Mouse (Mus musculus): ENCODE data around the gene Inip. TPM values are rescaled to one million over a fixed set of nuclear protein-coding genes. Genes with fewer than 3 reads are reported as not detected.

Gene Inip
- total RNA-seq (2014; rRNA removed; ENCODE audit: low replicate concordance) (10.3 and 17.3 TPM in 2 replicates), polyA plus RNA-seq (2015; fragmentation: Nextera tagmentation; extraction: Ambion mirVana) (23.6 and 25.2 TPM in 2 replicates)

DNA sequence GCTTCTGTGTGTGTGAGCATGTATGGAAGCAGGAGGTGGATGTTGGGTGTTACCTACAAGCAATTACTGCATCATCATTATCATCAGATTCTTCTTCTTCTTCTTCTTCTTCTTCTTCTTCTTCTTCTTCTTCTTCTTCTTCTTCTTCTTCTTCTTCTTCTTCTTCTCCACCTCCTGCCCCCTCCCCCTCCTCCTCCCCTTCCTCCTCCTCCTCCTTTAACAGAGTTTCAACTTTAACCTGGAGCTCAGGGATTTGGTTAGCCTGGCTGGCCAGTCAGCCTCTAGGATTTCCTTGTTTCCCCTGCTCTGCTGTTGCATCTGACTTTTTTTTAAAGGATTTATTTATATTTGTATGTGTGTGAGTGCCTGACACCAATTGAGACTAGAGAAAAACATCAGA lies at the start of gene Inip:
Gene Inip (minus strand): TSS at position 101 of the 400 bp plus-strand sequence.
- DNase-seq (ENCODE audit: low spot score) (no peak), ATAC-seq (ENCODE audit: insufficient read depth, low read depth) (no peak)
- Histone ChIP-seq H3K4me3 (ENCODE audit: low read depth, low read length) (no peak within 1 kb of the TSS), H3K27me3 (ENCODE audit: control insufficient read depth, insufficient read depth, low read length) (no peaks in the 10 kb centered on the region), H3K9ac (replicated peaks; ENCODE audit: low read depth, low read length) (no peak within 1 kb of the TSS), H3K9me3 (replicated peaks; ENCODE audit: control insufficient read depth, low read length) (no peaks in the 10 kb centered on the region), H3K4me1 (ENCODE audit: control insufficient read depth, insufficient read depth) (no peaks in the 10 kb centered on the region; the same call in 1 of the 2 replicates), H3K27ac (ENCODE audit: low read depth) (no peak within 1 kb of the TSS), H3K36me3 (replicated peaks; ENCODE audit: control insufficient read depth, insufficient read depth, low read length) (no peaks in the 10 kb centered on the region), H3K4me2 (ENCODE audit: low read depth, low read length) (no peak within 1 kb of the TSS)
- TF ChIP-seq CTCF (IDR thresholded peaks at IDR 0.05; ENCODE audit: low read depth) (no peak), EP300 (IDR thresholded peaks at IDR 0.05; ENCODE audit: low read depth) (no peak)

DNA sequence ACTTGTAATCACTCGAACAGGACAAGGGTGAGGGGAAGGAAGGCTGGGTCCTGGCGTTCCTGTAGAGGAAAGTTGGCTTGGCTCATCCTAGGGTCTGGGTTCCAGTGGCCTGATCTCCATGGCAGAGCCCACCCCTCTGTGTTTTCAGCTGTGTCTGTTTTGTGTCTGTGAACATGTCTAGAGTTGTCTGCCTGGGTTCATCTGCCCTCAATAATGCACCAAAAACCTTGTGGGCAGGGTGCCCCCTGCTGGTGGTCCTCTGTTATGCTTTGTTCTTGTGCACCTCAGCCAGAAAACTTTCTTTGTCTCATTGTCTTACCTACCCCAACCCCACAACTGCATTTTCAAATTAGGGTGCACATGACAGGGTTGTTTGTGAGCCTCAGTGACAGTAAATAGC lies 48.8 kb upstream of the Inip start:
- WGBS = 61% methylated on average over 2 of the region's 2 CpGs
- TF ChIP-seq CTCF (IDR thresholded peaks at IDR 0.05; ENCODE audit: low read depth) (peak; percentile 87), EP300 (IDR thresholded peaks at IDR 0.05; ENCODE audit: low read depth) (no peak)
- H3K27ac ChIP-seq (ENCODE audit: low read depth) = no peak overlapping the region

DNA sequence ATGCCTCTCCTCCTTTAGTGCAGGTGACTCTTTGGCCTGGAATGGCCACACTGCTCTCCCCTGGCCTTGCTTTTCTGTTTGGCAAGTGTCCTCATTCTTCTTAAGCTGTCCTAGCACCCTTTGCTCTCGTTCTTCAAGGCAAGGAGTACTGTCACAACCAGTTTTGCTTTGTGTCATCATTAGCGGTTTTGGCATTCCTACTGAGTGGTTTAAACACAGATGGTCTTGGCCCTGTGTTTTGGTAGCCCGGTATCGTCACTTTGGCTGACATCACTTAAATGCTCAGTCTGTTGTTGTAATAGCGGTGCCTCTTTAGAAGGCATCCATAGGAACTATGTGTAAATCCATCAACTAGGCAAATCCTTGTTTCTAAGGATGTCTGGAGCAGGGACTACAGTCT lies 46.1 kb upstream of the Inip start:
- H3K4me2 ChIP-seq (ENCODE audit: low read depth, low read length) = no peak overlapping the region
- peaks cover 3% of the 10 kb centered on the region; the same call in 1 of the 2 replicates for H3K4me1 ChIP-seq (ENCODE audit: control insufficient read depth, insufficient read depth)
- no peak for DNase-seq (ENCODE audit: low spot score)
- H3K36me3 ChIP-seq (replicated peaks; ENCODE audit: control insufficient read depth, insufficient read depth, low read length) = no peaks in the 10 kb centered on the region; the same call in 1 of the 2 replicates
- no peak for ATAC-seq (ENCODE audit: insufficient read depth, low read depth)
- no peaks in the 10 kb centered on the region for H3K9me3 ChIP-seq (replicated peaks; ENCODE audit: control insufficient read depth, low read length)
- H3K27ac ChIP-seq (ENCODE audit: low read depth) = no peak overlapping the region
- H3K4me3 ChIP-seq (ENCODE audit: low read depth, low read length) = no peak overlapping the region
- H3K27me3 ChIP-seq (ENCODE audit: control insufficient read depth, insufficient read depth, low read length) = no peaks in the 10 kb centered on the region
- WGBS = 84% methylated on average over 5 of the region's 5 CpGs
- no peak overlapping the region for H3K9ac ChIP-seq (replicated peaks; ENCODE audit: low read depth, low read length)
- TF ChIP-seq EP300 (IDR thresholded peaks at IDR 0.05; ENCODE audit: low read depth) (no peak), CTCF (IDR thresholded peaks at IDR 0.05; ENCODE audit: low read depth) (no peak)

More for the DNA sequence above, 48.8 kb upstream of the Inip start:
- no peaks in the 10 kb centered on the region for H3K4me1 ChIP-seq (ENCODE audit: control insufficient read depth, insufficient read depth)
- no peak overlapping the region for H3K9ac ChIP-seq (replicated peaks; ENCODE audit: low read depth, low read length)
- no peak overlapping the region for H3K4me2 ChIP-seq (ENCODE audit: low read depth, low read length)
- no peak overlapping the region for H3K4me3 ChIP-seq (ENCODE audit: low read depth, low read length)
- H3K9me3 ChIP-seq (replicated peaks; ENCODE audit: control insufficient read depth, low read length) = no peaks in the 10 kb centered on the region
- DNase-seq (ENCODE audit: low spot score) = peak; percentile 55
- H3K27me3 ChIP-seq (ENCODE audit: control insufficient read depth, insufficient read depth, low read length) = no peaks in the 10 kb centered on the region
- ATAC-seq (ENCODE audit: insufficient read depth, low read depth) = peak; percentile 24; the same call in 1 of the 2 replicates
- H3K36me3 ChIP-seq (replicated peaks; ENCODE audit: control insufficient read depth, insufficient read depth, low read length) = no peaks in the 10 kb centered on the region; the same call in 1 of the 2 replicates

DNA sequence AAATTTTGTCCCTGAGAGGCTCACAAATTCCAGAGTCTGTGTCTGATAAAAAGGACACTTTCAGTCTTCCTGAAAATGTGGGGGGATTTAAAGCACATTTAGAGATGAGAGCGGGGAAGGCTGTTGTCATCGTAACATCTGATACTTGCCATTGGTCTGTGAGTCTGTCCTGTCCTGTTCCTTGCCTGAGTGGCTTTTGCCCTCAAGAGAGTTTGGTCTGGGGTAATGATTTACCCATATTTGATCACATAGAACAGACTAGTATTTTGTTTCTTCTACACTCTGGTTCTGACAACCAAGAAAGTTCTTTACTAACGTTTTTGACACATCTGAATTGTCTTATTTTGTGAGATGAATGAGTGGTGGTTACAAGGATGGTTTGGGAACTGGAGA lies 43.9 kb upstream of the Inip start:
- DNase-seq (ENCODE audit: low spot score) (no peak), ATAC-seq (ENCODE audit: insufficient read depth, low read depth) (no peak)
- Histone ChIP-seq H3K9ac (replicated peaks; ENCODE audit: low read depth, low read length) (no peak overlapping the region), H3K9me3 (replicated peaks; ENCODE audit: control insufficient read depth, low read length) (no peaks in the 10 kb centered on the region), H3K27me3 (ENCODE audit: control insufficient read depth, insufficient read depth, low read length) (no peaks in the 10 kb centered on the region), H3K4me3 (ENCODE audit: low read depth, low read length) (no peak overlapping the region), H3K27ac (ENCODE audit: low read depth) (no peak overlapping the region), H3K4me2 (ENCODE audit: low read depth, low read length) (no peak overlapping the region), H3K36me3 (replicated peaks; ENCODE audit: control insufficient read depth, insufficient read depth, low read length) (no peaks in the 10 kb centered on the region; the same call in 1 of the 2 replicates), H3K4me1 (ENCODE audit: control insufficient read depth, insufficient read depth) (peaks cover 14% of the 10 kb centered on the region)
- 84% methylated on average over 3 of the region's 3 CpGs for WGBS
- TF ChIP-seq EP300 (IDR thresholded peaks at IDR 0.05; ENCODE audit: low read depth) (no peak), CTCF (IDR thresholded peaks at IDR 0.05; ENCODE audit: low read depth) (no peak)

DNA sequence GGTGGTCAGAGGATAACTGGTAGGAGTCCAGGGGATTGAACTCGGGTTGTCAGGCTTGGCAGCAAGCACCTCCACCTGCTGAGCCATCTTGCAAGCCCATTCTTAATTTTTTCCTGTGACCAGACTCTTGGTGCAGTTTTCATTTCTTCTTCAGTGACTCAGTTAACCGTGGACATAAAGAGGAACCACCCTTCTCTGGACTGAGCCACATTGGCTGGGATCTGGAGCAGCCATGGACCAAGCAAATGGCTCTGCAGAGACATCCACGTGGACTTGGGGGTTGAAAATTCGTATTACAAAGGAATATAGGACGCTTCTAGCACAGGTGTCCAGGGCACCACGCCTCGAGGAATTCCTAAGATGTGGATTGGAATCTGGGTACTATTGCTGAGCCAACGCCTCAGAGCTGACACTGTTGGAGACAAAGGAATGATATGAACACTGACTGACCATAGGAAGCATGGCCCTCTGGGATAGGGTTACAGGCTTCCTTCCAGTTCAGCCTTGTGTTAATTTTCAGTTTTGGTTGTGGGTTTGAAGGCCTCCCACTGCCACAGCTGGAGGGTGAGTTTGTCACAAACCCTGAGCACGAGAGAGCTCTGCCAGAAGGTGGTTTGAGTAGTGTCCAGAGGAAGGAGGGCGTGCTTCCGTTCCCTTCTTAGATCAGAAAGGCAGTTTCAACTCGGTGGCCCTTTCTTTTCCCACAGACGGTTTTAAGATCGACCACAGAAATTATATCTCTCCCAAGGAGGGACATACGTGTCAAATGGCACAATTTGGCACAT lies 43.3 kb upstream of the Inip start:
- H3K4me1 ChIP-seq (ENCODE audit: control insufficient read depth, insufficient read depth) = peaks cover 14% of the 10 kb centered on the region
- ATAC-seq (ENCODE audit: insufficient read depth, low read depth) = no peak
- TF ChIP-seq EP300 (IDR thresholded peaks at IDR 0.05; ENCODE audit: low read depth) (no peak), CTCF (IDR thresholded peaks at IDR 0.05; ENCODE audit: low read depth) (no peak)
- 77% methylated on average over 15 of the region's 15 CpGs for WGBS
- DNase-seq (ENCODE audit: low spot score) = no peak
- H3K9ac ChIP-seq (replicated peaks; ENCODE audit: low read depth, low read length) = no peak overlapping the region
- H3K9me3 ChIP-seq (replicated peaks; ENCODE audit: control insufficient read depth, low read length) = no peaks in the 10 kb centered on the region
- no peaks in the 10 kb centered on the region for H3K27me3 ChIP-seq (ENCODE audit: control insufficient read depth, insufficient read depth, low read length)
- H3K36me3 ChIP-seq (replicated peaks; ENCODE audit: control insufficient read depth, insufficient read depth, low read length) = no peaks in the 10 kb centered on the region; the same call in 1 of the 2 replicates
- H3K4me2 ChIP-seq (ENCODE audit: low read depth, low read length) = no peak overlapping the region
- no peak overlapping the region for H3K27ac ChIP-seq (ENCODE audit: low read depth)
- H3K4me3 ChIP-seq (ENCODE audit: low read depth, low read length) = no peak overlapping the region
